Mouse (Mus musculus): Measurements from ENCODE around the gene Pam. TPM values are rescaled to one million over a fixed set of nuclear protein-coding genes. Genes with fewer than 3 reads are reported as not detected.

The Pam gene
- polyA plus RNA-seq, 1 experiment from 2014 or later: 28.7 TPM

- ATAC-seq (ENCODE audit: low FRiP score): no peak
- Histone ChIP-seq H3K36me3 (no peaks in the 10 kb centered on the region), H3K9ac (no peak overlapping the region), H3K9me3 (replicated peaks) (no peaks in the 10 kb centered on the region), H3K4me2 (replicated peaks) (no peak overlapping the region), H3K4me1 (no peaks in the 10 kb centered on the region; the same call in 1 of the 2 replicates), H3K27ac (no peak overlapping the region), H3K4me3 (no peak overlapping the region), H3K27me3 (no peaks in the 10 kb centered on the region)
- WGBS: 67% methylated on average over 5 of the region's 5 CpGs
These were observed 261.7 kb downstream of the Pam start for GRCm38 (mm10) chr1:97833466-97834353.

GRCm38 (mm10) chr1:97828087-97828486 is 267.4 kb downstream of the Pam start:
- H3K27ac ChIP-seq: no peak overlapping the region
- no peak overlapping the region for H3K4me3 ChIP-seq
- H3K4me1 ChIP-seq: no peaks in the 10 kb centered on the region
- H3K36me3 ChIP-seq: no peaks in the 10 kb centered on the region
- 98% methylated on average over 5 of the region's 5 CpGs for WGBS
- no peak overlapping the region for H3K4me2 ChIP-seq (replicated peaks)
- ATAC-seq (ENCODE audit: low FRiP score): no peak
- H3K27me3 ChIP-seq: no peaks in the 10 kb centered on the region
- no peaks in the 10 kb centered on the region for H3K9me3 ChIP-seq (replicated peaks)
- no peak overlapping the region for H3K9ac ChIP-seq

GRCm38 (mm10) chr1:97827566-97827965 is 267.9 kb downstream of the Pam start:
- Histone ChIP-seq H3K36me3 (no peaks in the 10 kb centered on the region), H3K9me3 (replicated peaks) (no peaks in the 10 kb centered on the region), H3K4me2 (replicated peaks) (no peak overlapping the region), H3K9ac (no peak overlapping the region), H3K27ac (no peak overlapping the region), H3K27me3 (no peaks in the 10 kb centered on the region), H3K4me3 (no peak overlapping the region), H3K4me1 (no peaks in the 10 kb centered on the region)
- no peak for ATAC-seq (ENCODE audit: low FRiP score)
- WGBS: 91% methylated on average over 2 of the region's 2 CpGs

- ATAC-seq (ENCODE audit: low FRiP score): no peak
These were observed 272.5 kb downstream of the Pam start for GRCm38 (mm10) chr1:97822904-97823303.

GRCm38 (mm10) chr1:97822203-97822602 is 273.2 kb downstream of the Pam start:
- Histone ChIP-seq H3K9me3 (replicated peaks) (no peaks in the 10 kb centered on the region), H3K9ac (no peak overlapping the region), H3K36me3 (no peaks in the 10 kb centered on the region), H3K27me3 (no peaks in the 10 kb centered on the region), H3K27ac (no peak overlapping the region), H3K4me2 (replicated peaks) (no peak overlapping the region), H3K4me1 (no peaks in the 10 kb centered on the region), H3K4me3 (no peak overlapping the region)
- no peak for ATAC-seq (ENCODE audit: low FRiP score)
- WGBS: 90% methylated on average over 5 of the region's 5 CpGs

More at GRCm38 (mm10) chr1:97822904-97823303, 272.5 kb downstream of the Pam start:
- H3K27ac ChIP-seq: no peak overlapping the region
- no peak overlapping the region for H3K4me3 ChIP-seq
- H3K36me3 ChIP-seq: no peaks in the 10 kb centered on the region
- no peak overlapping the region for H3K9ac ChIP-seq
- no peaks in the 10 kb centered on the region for H3K27me3 ChIP-seq
- H3K4me1 ChIP-seq: no peaks in the 10 kb centered on the region
- no peak overlapping the region for H3K4me2 ChIP-seq (replicated peaks)
- H3K9me3 ChIP-seq (replicated peaks): no peaks in the 10 kb centered on the region
- 92% methylated on average over 7 of the region's 7 CpGs for WGBS

- 85% methylated on average over 3 of the region's 3 CpGs for WGBS
- ATAC-seq (ENCODE audit: low FRiP score): no peak
- Histone ChIP-seq H3K36me3 (no peaks in the 10 kb centered on the region), H3K9me3 (replicated peaks) (no peaks in the 10 kb centered on the region), H3K4me1 (no peaks in the 10 kb centered on the region), H3K4me2 (replicated peaks) (no peak overlapping the region), H3K27me3 (no peaks in the 10 kb centered on the region), H3K27ac (no peak overlapping the region), H3K4me3 (no peak overlapping the region), H3K9ac (no peak overlapping the region)
These were observed 274.2 kb downstream of the Pam start for GRCm38 (mm10) chr1:97821282-97821681.

GRCm38 (mm10) chr1:97809255-97809912 is 286.1 kb downstream of the Pam start:
- no peak for ATAC-seq (ENCODE audit: low FRiP score)
- Histone ChIP-seq H3K4me3 (no peak overlapping the region), H3K4me2 (replicated peaks) (no peak overlapping the region), H3K27me3 (no peaks in the 10 kb centered on the region), H3K4me1 (no peaks in the 10 kb centered on the region), H3K27ac (no peak overlapping the region), H3K9ac (no peak overlapping the region), H3K9me3 (replicated peaks) (no peaks in the 10 kb centered on the region), H3K36me3 (no peaks in the 10 kb centered on the region)
- 54% methylated on average over 2 of the region's 2 CpGs for WGBS

- no peak for ATAC-seq (ENCODE audit: low FRiP score)
- no peak overlapping the region for H3K9ac ChIP-seq
- no peak overlapping the region for H3K27ac ChIP-seq
These were observed 290.9 kb downstream of the Pam start for GRCm38 (mm10) chr1:97804520-97804919.

GRCm38 (mm10) chr1:97802207-97802902 is 293.1 kb downstream of the Pam start:
- no peak overlapping the region for H3K27ac ChIP-seq
- H3K9ac ChIP-seq: no peak overlapping the region
- no peak for ATAC-seq (ENCODE audit: low FRiP score)
- H3K27me3 ChIP-seq: no peaks in the 10 kb centered on the region
- H3K36me3 ChIP-seq: no peaks in the 10 kb centered on the region
- H3K4me2 ChIP-seq (replicated peaks): no peak overlapping the region
- WGBS: 49% methylated on average over 4 of the region's 4 CpGs
- H3K4me1 ChIP-seq: no peaks in the 10 kb centered on the region
- no peaks in the 10 kb centered on the region for H3K9me3 ChIP-seq (replicated peaks)
- no peak overlapping the region for H3K4me3 ChIP-seq

More at GRCm38 (mm10) chr1:97804520-97804919, 290.9 kb downstream of the Pam start:
- Histone ChIP-seq H3K4me3 (no peak overlapping the region), H3K36me3 (no peaks in the 10 kb centered on the region), H3K4me2 (replicated peaks) (no peak overlapping the region), H3K27me3 (no peaks in the 10 kb centered on the region), H3K4me1 (no peaks in the 10 kb centered on the region), H3K9me3 (replicated peaks) (no peaks in the 10 kb centered on the region)

GRCm38 (mm10) chr1:97795936-97796335 is 299.5 kb downstream of the Pam start:
- no peaks in the 10 kb centered on the region for H3K27me3 ChIP-seq
- WGBS: 93% methylated on average over 9 of the region's 9 CpGs
- no peak for ATAC-seq (ENCODE audit: low FRiP score)
- no peak overlapping the region for H3K4me3 ChIP-seq
- H3K36me3 ChIP-seq: no peaks in the 10 kb centered on the region
- no peak overlapping the region for H3K4me2 ChIP-seq (replicated peaks)
- no peaks in the 10 kb centered on the region for H3K9me3 ChIP-seq (replicated peaks)
- no peak overlapping the region for H3K9ac ChIP-seq
- no peaks in the 10 kb centered on the region for H3K4me1 ChIP-seq
- no peak overlapping the region for H3K27ac ChIP-seq

- Histone ChIP-seq H3K4me2 (replicated peaks) (no peak overlapping the region), H3K27me3 (no peaks in the 10 kb centered on the region), H3K9ac (no peak overlapping the region), H3K4me1 (no peaks in the 10 kb centered on the region), H3K9me3 (replicated peaks) (no peaks in the 10 kb centered on the region), H3K36me3 (no peaks in the 10 kb centered on the region), H3K4me3 (no peak overlapping the region), H3K27ac (no peak overlapping the region)
- no peak for ATAC-seq (ENCODE audit: low FRiP score)
- 87% methylated on average over 3 of the region's 3 CpGs for WGBS
These were observed 301.3 kb downstream of the Pam start for GRCm38 (mm10) chr1:97794110-97794509.

- 91% methylated on average over 2 of the region's 2 CpGs for WGBS
These were observed 307.0 kb downstream of the Pam start for GRCm38 (mm10) chr1:97788490-97788889.

More at GRCm38 (mm10) chr1:97788490-97788889, 307.0 kb downstream of the Pam start:
- H3K4me3 ChIP-seq: no peak overlapping the region
- no peak for ATAC-seq (ENCODE audit: low FRiP score)
- H3K4me2 ChIP-seq (replicated peaks): no peak overlapping the region
- no peaks in the 10 kb centered on the region for H3K27me3 ChIP-seq
- no peaks in the 10 kb centered on the region for H3K9me3 ChIP-seq (replicated peaks)
- no peak overlapping the region for H3K27ac ChIP-seq
- H3K36me3 ChIP-seq: no peaks in the 10 kb centered on the region
- no peak overlapping the region for H3K9ac ChIP-seq
- no peaks in the 10 kb centered on the region for H3K4me1 ChIP-seq

All from hindbrain, embryonic 12.5 days (tissue).